Mouse (Mus musculus) ZHBTc4 (cell line): ENCODE results near the gene Acbd4.

Experiments used
- DNase-seq: peaks from one replicate; pipeline ENCODE4 v3.0.0-alpha.2; 2011; ENCODE audit warnings: low read depth, low spot score

Gene Acbd4

GRCm38 (mm10) chr11:103101481-103101865 is at the start of gene Acbd4, which contains the start of gene Plcd3:
Gene Acbd4 (plus strand): TSS chr11:103101682.
Gene Plcd3 (minus strand): TSS chr11:103101658.
- peak; percentile 88 for DNase-seq

DNA sequence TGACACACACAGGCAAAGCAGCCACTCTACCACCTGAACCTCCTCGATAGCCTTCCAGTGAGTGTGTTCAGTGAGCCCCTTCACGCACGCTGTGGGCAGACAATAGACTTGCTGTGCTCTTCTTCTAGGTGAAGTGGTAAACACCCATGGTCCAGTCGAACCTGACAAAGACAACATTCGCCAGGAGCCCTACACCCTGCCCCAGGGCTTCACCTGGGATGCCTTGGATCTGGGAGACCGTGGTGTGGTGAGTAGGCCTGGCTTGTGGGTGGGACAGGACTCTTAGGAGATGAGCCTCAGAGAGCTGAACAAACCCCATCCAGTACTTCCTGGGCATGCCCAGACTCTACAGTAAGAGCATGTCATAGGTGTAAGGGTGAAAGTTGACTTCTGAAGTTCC is 49.4 kb upstream of the Acbd4 start:
- no peak for DNase-seq

- no peak for DNase-seq
Observed at GRCm38 (mm10) chr11:103053191-103054076, 48.0 kb upstream of the Acbd4 start.

DNA sequence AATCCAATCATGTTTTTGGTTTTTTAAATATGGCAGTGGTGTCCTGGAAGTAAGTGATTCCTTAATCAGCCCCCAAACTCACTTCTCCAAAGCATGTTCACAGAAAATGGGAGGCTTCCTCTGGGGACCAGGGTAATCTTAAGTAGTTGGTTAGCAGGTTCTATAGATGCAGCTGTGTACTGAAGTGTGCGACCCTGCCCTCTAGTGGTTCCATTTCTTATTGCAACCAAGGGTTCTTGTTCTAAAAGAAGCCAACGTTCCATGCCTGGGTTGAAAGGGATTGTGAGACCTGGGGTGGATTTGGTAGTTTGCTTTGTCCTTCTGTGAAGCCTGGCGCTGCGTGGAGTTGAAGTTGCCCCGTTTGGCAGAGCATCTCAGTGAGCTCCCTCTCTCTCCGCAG is 46.7 kb upstream of the Acbd4 start:
- DNase-seq: peak; percentile 86

DNA sequence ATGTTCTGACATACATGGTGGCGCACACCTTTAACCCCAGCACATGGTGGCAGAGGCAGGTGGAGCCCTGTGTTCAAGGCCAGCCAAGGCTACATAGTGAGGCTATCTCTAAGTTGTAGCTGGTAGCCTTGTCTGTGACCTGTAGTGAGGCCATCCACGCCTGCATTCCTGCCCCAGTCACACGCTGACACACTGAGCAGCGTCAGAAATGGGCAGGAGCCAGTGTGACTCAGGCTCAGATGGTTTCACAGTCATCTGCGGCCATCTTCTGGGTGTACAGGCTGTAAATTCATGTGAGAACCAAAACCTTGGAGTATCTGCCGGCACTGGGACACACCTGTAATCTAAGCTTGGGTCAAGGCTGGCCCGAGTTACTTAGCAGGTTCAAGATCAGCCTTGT is 44.8 kb upstream of the Acbd4 start:
- DNase-seq: no peak

DNA sequence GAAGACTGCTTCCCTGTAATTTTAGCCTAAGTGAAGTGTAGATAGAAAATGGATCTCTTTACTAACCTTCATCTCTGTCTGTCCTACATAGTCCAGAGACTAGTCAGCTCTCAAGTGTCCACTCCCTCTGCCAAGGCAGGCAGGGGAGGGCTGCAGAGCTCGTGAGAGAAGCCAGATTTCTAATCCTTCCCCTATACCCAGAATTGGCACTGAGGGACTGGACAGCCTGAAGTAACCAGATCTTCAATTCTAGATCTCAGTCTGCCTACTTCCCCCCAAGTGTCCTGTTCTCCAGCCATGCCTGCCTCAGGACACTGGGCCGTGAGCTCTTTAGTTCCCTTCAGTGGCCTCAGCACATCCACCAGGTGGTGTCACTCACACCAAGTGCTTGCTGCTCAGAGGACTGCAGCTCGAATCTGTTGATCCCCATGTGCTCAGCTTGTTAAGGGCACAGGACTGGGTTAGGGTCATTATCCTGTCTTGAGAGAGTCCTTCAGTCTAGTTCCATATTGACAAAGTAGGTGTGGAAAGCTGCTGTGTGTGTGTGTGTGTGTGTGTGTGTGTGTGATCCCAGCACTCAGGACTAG is 42.9 kb upstream of the Acbd4 start:
- DNase-seq: no peak

GRCm38 (mm10) chr11:103066191-103067050 is 35.1 kb upstream of the Acbd4 start:
- no peak for DNase-seq

- no peak for DNase-seq
Observed at GRCm38 (mm10) chr11:103067051-103067361, 34.5 kb upstream of the Acbd4 start.

DNA sequence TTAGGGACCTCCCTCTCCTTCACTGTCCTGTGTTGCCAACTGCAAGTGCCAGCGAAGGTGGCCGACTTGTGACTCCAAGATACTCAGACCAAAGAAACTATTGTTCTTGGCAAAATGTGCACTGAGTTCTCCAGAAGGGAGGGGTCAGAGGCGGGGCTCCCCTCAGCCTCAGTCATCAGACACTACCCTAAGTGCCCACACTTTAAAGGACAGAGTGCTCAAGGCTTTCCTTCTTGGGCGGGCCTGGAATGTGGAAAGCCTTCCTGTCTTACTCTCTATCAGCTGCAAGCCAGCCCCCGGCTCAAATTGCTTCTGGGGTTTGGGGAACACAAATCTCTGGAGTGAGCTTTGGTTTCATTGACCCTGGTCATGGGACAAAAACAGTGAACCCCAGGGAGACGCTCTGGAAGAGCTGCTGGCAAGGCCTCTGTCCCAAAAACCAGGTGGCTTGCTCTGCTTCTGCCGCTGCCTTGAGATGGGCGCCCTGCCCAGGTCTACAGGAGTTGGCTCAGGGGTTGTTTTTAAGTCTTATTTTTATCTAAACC is 34.0 kb upstream of the Acbd4 start:
- peak; percentile 81 for DNase-seq

DNA sequence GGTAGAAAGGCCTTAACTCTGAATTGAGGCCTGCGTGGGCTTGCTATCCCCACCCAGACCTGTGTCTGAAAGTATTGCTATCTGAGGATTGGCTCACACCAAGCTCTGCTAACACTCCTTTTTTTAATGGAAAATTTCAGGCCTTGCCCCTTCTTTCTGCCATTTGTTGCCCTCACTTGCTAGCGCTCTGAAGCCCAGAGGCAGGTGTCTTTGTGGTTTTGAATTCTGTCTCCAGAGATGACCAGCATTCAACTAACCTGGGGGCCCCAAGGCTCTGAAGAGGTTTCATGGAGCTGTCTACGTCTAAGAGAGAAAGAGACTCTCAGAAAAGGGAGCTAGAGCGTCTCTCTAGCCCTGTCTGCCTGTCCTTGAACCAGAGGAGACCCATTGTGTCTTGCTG is 33.2 kb upstream of the Acbd4 start:
- DNase-seq: no peak

DNA sequence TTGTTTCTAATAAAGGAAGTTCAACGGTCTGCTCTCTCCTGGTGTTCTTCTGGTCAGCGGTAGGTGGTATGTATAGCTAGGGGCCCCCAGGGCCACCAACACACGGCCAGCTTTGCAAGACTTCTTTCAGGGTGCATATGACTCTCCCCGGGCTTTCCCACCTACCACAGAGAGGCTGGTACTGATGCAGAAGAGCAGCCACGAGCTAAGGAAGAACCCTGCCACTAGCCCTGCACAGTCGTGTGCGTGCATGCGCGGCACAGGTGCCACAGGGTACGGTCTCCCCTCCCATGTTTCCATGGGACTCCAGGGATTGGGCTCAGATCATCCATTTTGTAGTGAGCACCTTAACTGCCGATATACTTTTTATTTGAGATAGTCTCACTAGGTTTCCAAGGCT is 32.6 kb upstream of the Acbd4 start:
- no peak for DNase-seq

DNA sequence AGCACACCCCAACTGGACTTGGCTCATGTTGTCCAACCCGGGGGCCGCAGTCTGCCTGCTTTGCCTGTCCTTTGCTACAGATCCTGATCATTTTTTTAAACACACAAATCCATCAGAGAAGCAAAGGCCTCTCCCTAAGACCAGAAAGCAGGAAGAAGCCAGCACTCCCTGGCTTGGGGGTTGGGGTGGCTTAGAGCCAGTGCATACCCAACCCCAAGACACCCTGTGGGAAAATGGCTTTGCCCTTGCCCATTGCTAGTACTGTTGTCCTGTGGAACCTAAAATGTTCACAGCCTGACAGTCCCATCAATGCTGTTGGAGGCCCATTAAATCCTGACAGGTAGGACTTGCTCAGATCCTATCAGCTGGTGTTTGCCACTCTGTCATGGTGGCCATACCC is 31.8 kb upstream of the Acbd4 start:
- no peak for DNase-seq

DNA sequence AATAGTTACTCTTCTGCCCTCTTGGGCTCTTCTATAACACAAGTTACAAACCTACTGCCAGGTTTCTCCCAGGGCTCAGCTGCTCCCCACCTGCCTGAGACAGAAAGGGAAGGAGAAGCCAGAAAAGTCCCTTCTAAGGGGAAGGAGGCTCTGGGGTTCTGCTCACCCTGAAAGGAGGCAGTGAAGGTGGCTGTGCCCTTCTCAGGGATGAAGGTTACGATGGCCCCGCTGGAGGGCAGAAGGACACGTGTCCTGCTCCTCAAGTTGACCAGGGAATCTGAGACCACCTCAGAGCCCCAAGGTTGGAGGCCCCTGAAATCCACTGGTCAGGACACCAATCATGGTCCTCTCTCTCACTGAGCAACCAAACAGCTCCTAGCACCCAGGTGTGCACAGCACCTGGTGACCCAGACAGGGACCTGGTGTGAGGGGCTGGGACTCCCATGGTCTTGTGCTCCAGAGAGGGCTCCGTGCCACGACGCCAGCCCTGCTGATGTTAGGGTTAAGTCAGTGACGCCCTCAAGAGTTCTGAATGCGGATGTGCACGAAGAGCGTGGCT is 31.1 kb upstream of the Acbd4 start:
- no peak for DNase-seq

GRCm38 (mm10) chr11:103073671-103074070 is 27.8 kb upstream of the Acbd4 start:
- no peak for DNase-seq

DNA sequence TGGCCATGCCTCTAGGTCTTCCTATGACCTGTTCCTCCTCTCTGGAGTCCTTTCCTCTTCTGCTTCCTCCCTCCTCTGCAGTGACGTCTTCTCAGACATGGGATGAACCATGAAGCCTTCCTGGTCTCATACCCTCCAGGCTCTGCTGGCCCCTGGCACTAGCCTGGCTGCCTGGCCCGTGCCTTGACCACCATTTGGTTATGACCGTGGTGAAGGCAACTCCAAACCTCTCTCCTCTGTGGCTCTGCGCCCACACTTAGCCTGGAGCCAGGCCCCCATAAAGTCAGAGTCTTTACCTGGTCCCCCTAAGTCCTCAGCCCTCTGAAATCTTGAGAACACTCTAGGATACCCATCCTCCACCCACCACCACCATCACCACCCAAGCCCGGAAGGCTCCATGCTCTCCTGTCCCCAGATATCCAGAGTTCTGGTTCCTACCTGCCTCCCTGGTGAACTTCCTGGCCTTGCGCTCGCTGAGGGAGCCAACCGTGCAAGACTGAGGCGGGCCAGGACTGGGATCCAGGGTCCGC is 27.3 kb upstream of the Acbd4 start:
- peak; percentile 49 for DNase-seq

DNA sequence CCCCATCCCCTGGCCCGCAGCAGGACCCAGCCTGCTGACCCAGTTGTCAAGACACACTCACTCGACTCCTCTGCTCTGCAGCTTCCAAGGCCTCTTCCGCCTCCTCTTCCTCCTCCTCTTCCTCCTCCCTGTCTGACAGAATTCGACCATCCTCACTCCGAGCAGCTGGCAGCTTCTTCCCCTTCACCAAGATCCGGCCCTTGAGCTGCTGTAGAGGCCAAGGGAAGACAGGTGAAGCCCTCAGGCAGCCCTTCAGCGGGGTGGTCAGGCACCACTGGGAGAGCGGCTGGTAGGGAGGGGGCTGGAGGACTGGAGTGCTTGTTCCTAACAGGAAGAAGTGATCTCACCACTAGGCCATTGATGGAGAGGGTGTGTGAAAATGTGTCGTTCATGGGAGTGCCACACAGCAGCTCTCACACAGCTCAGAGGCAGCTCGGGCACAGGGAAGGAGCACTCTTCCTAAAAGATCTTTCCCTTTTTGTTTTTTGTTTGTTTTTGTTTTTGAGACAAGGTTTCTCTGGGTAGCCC is 26.6 kb upstream of the Acbd4 start:
- no peak for DNase-seq

GRCm38 (mm10) chr11:103076010-103076409 is 25.5 kb upstream of the Acbd4 start:
- no peak for DNase-seq

GRCm38 (mm10) chr11:103076581-103076980 is 24.9 kb upstream of the Acbd4 start:
- no peak for DNase-seq

GRCm38 (mm10) chr11:103078131-103078530 is 23.4 kb upstream of the Acbd4 start:
- no peak for DNase-seq

GRCm38 (mm10) chr11:103080323-103081091 is 21.0 kb upstream of the Acbd4 start:
- DNase-seq: peak; percentile 48
